Mouse (Mus musculus) brain, adult 2 months (tissue): ENCODE data around the gene Mesd.

ENCODE experiments used
- DNase-seq: peaks from one replicate; pipeline ENCODE4 v3.0.0; 2011; ENCODE audit warnings: low read depth, low spot score

Gene Mesd

DNA sequence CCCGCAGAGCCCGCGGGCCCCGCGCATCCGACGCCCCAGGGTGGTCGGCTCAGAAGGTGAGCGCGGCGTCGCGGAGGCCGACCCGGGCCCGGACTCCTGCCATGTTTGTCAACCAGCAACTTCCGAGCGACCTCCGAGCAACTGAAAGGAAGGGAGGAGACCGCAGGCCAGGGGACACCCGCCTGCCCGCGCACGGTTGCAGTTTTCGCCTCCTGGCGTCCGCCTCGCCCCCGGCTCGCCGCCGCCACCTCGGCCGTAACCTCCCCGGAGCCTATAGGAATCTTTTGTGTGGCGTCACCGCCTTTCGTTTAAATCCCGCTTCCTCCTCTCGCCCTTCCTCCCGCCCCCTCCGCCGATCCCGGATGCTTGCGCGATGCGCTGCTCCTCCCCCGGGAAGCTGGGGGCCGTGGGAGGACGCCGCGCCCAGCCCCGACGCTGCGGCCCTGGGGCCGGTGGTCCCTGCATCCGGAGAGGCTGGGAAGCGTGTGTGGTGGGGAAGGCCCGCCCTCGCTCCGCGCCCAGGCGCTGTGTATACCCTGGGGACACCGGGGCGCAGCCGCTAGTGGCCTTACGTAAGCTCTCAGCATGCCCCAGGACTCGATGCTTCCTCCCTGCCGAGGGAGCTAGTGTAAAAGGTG lies at the start of gene Mesd, which contains the start of gene Tlnrd1:
Gene Mesd, plus strand, starts transcription at position 446 of the 638 bp plus-strand sequence.
Gene Tlnrd1, minus strand, starts transcription at position 285 of the 638 bp plus-strand sequence.
- peak; percentile 97 for DNase-seq

GRCm38 (mm10) chr7:83838525-83839224 lies 45.6 kb upstream of the Mesd start:
- no peak for DNase-seq

DNA sequence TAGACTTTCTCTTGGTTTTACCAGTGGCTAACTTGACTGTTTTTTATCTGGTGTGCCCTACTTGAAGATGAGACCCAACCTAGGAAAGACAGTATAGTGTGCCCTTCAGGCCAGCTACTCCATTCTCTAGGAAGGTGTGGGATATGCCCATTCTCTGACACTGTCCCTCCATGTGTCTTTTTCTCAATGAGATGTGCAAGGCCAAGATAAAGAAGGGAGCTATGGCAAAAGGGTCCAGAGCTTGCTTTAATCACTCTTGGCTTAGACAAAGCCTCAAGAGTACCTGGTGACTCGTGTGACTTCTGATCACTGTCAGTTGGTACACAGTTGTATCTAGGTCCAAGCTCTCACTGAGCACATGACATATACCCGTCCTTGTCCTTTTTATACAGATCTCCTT lies 44.2 kb upstream of the Mesd start:
- no peak for DNase-seq

- DNase-seq, result no peak
Measured at GRCm38 (mm10) chr7:83842486-83843259, 41.6 kb upstream of the Mesd start.

- no peak for DNase-seq
Measured at GRCm38 (mm10) chr7:83844807-83845206, 39.5 kb upstream of the Mesd start.

GRCm38 (mm10) chr7:83847187-83848075 lies 36.8 kb upstream of the Mesd start:
- no peak for DNase-seq

DNA sequence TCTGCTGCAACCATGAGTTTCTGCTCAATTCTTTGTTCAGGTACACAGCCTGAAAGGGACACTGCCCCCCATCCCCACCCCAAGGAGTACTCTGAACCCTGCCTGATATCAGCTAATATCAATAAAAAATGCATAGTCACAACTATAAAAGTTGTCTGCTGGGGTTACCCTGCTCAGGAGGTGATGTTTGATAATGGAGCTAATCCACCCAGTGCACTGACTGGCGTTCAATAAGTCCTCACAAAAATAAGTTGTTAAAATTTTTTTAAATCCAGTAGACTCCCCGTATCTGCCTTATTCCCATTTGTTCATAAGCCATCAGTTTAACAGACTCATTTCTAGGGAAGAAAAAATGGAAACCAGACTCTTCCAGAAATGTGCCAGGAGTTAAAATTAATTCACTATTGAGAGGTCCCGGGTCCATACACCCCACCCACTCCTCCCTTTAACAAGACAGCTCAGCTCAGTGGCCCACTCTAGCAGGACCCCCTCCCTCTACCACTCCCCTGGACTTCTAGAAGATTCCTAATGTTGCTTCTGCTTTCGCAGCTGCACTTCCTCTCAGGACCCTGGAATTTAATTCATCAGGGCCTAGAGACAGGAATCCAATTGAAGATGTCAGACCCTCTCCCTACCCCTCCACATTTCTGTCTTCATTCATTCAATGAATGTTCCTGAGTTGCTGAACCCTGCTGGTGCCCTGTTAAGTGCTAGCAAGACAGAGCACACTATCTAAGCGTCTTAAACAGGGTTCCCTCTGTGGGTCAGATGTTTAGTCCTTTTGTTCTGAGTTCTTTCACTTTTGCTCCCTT lies 32.5 kb upstream of the Mesd start:
- no peak for DNase-seq

GRCm38 (mm10) chr7:83852381-83853380 lies 31.6 kb upstream of the Mesd start:
- DNase-seq, result peak; percentile 51

- DNase-seq, result no peak
Measured at GRCm38 (mm10) chr7:83855203-83855602, 29.1 kb upstream of the Mesd start.

GRCm38 (mm10) chr7:83856353-83857207 lies 27.7 kb upstream of the Mesd start:
- DNase-seq, result no peak

DNA sequence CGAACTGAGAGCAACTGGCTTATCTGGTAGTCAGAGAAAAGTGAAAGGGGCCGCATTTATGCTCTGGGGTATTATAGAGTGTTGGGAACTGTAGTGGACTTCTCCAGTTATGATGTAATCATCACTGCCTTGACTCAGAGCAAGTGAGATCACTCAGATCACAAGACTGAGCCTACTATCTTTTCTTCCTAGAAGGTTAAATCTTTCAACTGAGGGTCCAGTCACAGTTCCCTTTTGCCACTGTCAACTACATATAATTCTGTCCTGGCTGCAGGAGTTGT lies 27.1 kb upstream of the Mesd start:
- no peak for DNase-seq

DNA sequence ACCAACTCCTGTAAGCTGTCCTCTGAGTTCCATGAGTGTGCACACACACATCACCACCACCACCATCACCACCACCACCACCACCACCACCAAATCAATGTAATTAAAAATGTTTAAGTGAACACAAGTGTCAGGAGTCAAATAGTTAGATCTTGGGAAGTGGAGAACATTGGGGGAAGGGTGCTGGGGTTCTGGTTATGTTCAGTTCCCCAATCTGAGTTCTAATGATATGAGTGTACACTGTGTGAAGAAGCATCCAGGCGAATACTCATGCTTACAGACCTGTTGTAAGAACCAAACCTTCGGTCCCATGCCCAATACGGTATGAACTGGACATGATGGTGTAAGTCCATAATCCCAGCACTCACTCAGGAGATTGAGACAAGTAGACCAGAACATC lies 26.3 kb upstream of the Mesd start:
- DNase-seq, result no peak

GRCm38 (mm10) chr7:83859378-83860083 lies 24.7 kb upstream of the Mesd start:
- DNase-seq, result no peak

DNA sequence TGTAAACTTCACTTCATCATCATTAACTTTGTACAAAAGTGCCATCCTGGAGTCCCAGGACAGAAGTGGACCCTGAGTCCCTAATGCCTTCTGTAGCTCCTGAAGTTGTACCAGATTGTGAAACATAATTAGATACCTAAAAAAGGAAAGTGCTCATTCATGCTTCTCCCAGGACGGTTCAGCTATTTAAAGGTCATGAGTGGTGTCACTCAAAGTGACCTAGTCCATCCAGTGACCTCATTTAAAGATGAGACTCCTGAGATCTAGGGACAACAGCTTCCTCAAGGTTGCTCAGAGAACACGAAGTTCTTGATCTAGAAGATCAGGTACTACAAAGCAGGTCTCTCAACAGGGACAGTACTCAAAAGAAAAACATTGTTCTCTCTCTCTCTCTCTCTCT lies 20.7 kb upstream of the Mesd start:
- no peak for DNase-seq

- peak; percentile 75 for DNase-seq
Measured at GRCm38 (mm10) chr7:83868200-83868599, 16.1 kb upstream of the Mesd start.

- no peak for DNase-seq
Measured at GRCm38 (mm10) chr7:83869839-83870543, 14.3 kb upstream of the Mesd start.

- DNase-seq, result no peak
Measured at GRCm38 (mm10) chr7:83877088-83877487, 7.2 kb upstream of the Mesd start.
